Mouse (Mus musculus) brain, embryonic 14.5 days (tissue): ENCODE results near the gene Olfr654.

Source experiments
- CTCF ChIP-seq: fragments of 200-500 bp; IDR thresholded peaks from 2 replicates; pipeline ENCODE4 v1.5.1; 2012; ENCODE audit warnings: inconsistent platforms, mild to moderate bottlenecking, moderate library complexity, borderline replicate concordance; ENCODE audit not compliant: insufficient read depth, insufficient read length; ENCODE audit errors: extremely low read depth
- POLR2A ChIP-seq: fragments of 200-500 bp; IDR thresholded peaks from 2 replicates; pipeline ENCODE4 v1.6.1; 2012; ENCODE audit warnings: mild to moderate bottlenecking, inconsistent platforms, borderline replicate concordance; ENCODE audit not compliant: poor library complexity, insufficient read depth, insufficient read length, severe bottlenecking; ENCODE audit errors: extremely low read depth

DNA sequence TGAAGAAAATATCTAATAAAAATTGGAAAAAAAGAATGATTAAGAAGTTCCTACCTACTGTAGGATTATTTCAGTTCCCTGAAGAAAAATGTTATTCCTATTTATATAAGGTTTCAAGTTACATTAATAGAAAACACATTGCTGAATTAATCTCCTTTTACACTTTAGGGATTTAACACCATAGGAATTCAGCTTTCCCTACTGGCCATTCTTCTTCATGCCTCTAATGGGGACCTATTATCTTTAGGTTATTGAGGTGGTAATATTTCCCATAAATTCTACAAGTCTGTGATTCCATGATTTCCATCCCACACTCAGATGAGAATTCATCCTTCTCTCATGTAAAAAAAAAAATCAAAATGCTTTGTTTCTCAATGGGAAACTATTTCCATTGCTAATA, 37.7 kb downstream of the Olfr654 start, which contains the start of gene Olfr657:
- TF ChIP-seq CTCF: no peak
- no peak for TF ChIP-seq POLR2A
